Mouse (Mus musculus) kidney, embryonic 14.5 days (tissue): ENCODE data around the gene Apela. TPM values are rescaled to one million over a fixed set of nuclear protein-coding genes. Genes with fewer than 3 reads are reported as not detected.
"Not testable (repeated sequence)": the region's sequence is repeated elsewhere in the genome, so short reads cannot be mapped to it uniquely, and the experiment has no call there.

ENCODE experiments used
- ATAC-seq: fragments of 200-750 bp; cut with Nextera tagmentation; 2 replicates; pipeline ENCODE4 v1.8.0; 2017; ENCODE audit warnings: moderate number of reproducible peaks, mild to moderate bottlenecking, moderate TSS enrichment, moderate library complexity; ENCODE audit not compliant: low FRiP score, low TSS enrichment
- H3K27ac ChIP-seq: fragments of 300-500 bp; sonication (generic); 2 replicates; pipeline ENCODE4 v1.5.1; 2014; ENCODE audit warnings: low read depth, mild to moderate bottlenecking, low read length, moderate library complexity, mixed read lengths
- H3K27me3 ChIP-seq: fragments of 300-500 bp; sonication (generic); 2 replicates; pipeline ENCODE4 v1.6.1; 2014; ENCODE audit warnings: mild to moderate bottlenecking, low read length; ENCODE audit not compliant: control insufficient read depth, insufficient read depth
- H3K36me3 ChIP-seq: fragments of 300-500 bp; sonication (generic); 2 replicates; pipeline ENCODE4 v1.6.1; 2014; ENCODE audit warnings: low read length, mixed read lengths; ENCODE audit not compliant: control insufficient read depth, insufficient read depth
- H3K4me1 ChIP-seq: fragments of 300-500 bp; sonication (generic); 2 replicates; pipeline ENCODE4 v1.6.1; 2014; ENCODE audit warnings: low read length, mixed read lengths; ENCODE audit not compliant: control insufficient read depth, insufficient read depth
- H3K4me2 ChIP-seq: fragments of 300-500 bp; sonication (generic); replicated peaks from 2 replicates; pipeline ENCODE4 v1.6.1; 2014; ENCODE audit warnings: low read depth, mild to moderate bottlenecking, low read length
- H3K4me3 ChIP-seq: fragments of 300-500 bp; sonication (generic); 2 replicates; pipeline ENCODE4 v1.5.1; 2014; ENCODE audit warnings: mild to moderate bottlenecking, low read length
- H3K9ac ChIP-seq: fragments of 300-500 bp; sonication (generic); 2 replicates; pipeline ENCODE4 v1.6.1; 2014; ENCODE audit warnings: low read depth, mild to moderate bottlenecking, low read length, moderate library complexity
- H3K9me3 ChIP-seq: fragments of 300-500 bp; sonication (generic); 2 replicates; pipeline ENCODE4 v1.6.1; 2016; ENCODE audit warnings: low read length; ENCODE audit not compliant: control insufficient read depth
- WGBS: fragments of 180-500 bp; shearing (Covaris S2); extraction: QIAGEN DNeasy Blood & Tissue Kit; methylation state at CpG from one replicate; pipeline ENCODE4 v1.1.7; 2014; 5-methylcytosine and 5-hydroxymethylcytosine counted together
- polyA plus RNA-seq: library from polyadenylated mRNA; unstranded; fragments of >200 nt; fragmentation: Nextera tagmentation; extraction: Ambion mirVana; gene quantifications from 2 replicates; pipeline ENCODE4 v1.2.1, GENCODE M21; 2014

Apela gene
- polyA plus RNA-seq, 1 experiment from 2014 or later, result 11.3 TPM

DNA sequence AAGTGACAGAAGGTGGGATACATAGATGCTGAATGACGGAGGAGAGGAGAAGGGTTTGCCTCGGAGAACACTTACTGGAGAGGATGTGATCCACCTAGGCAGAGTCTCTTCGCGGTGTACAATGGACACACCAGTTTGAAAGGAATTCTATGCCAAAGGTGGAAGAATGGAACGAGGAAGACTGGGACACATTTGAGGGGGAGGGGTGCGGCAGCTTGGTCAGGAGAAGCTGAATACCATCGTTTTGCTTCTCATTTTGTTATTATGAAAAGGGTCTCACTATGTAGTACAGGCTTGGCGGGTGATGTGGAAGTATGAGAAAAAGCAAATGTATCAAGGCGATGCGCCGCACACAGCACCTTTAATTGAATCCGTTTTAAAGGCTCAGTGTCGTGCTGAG, 4.1 kb downstream of the Apela start:
- 85% methylated on average over 13 of the region's 13 CpGs for WGBS
- no peak for ATAC-seq
- H3K4me3 ChIP-seq, result no peak overlapping the region

GRCm38 (mm10) chr8:65032107-65032506, 5.0 kb downstream of the Apela start:
- H3K4me1 ChIP-seq, result no peaks in the 10 kb centered on the region
- WGBS, result 100% methylated on average over 1 of the region's 1 CpGs
- no peak overlapping the region for H3K27ac ChIP-seq
- no peaks in the 10 kb centered on the region for H3K27me3 ChIP-seq
- H3K4me2 ChIP-seq, result no peak overlapping the region
- no peak overlapping the region for H3K4me3 ChIP-seq
- no peak for ATAC-seq
- no peak overlapping the region for H3K9ac ChIP-seq
- no peaks in the 10 kb centered on the region for H3K36me3 ChIP-seq
- H3K9me3 ChIP-seq, result no peaks in the 10 kb centered on the region

More for the DNA sequence above, 4.1 kb downstream of the Apela start:
- no peaks in the 10 kb centered on the region for H3K4me1 ChIP-seq
- no peaks in the 10 kb centered on the region for H3K9me3 ChIP-seq
- no peaks in the 10 kb centered on the region for H3K36me3 ChIP-seq
- no peak overlapping the region for H3K9ac ChIP-seq
- no peak overlapping the region for H3K27ac ChIP-seq
- H3K4me2 ChIP-seq, result no peak overlapping the region
- no peaks in the 10 kb centered on the region for H3K27me3 ChIP-seq

DNA sequence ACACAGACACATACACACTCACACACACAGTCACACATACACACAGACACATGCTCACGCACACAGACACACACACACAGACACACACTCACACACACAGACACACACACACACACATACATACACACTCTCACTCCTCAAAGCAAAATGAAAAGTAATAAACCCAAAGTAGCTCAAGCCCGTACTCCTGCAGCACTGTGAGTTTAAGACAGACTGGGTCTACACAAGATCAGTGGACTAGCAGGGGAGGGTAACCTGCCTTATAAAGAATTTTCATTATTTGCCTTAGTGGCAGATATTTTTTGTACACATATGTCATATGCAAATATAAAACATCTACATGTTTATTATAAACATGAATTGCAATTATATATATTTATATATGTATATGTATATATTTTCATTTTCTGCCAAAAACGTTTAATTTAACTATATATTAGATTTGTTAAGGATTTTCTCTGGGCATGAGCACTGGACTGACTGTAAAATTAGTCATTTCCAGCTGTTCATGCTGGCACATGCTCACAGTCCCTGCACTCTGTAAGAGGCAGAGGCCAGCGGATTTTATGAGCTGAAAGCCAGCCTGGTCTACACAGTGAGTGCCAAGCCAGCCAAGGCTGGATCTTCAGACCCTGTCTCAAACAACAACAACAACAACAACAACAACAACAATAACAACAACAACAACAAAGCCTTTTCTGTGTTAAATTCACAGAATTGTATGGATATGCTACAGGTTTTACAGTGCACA, 6.2 kb downstream of the Apela start:
- 78% methylated on average over 4 of the region's 4 CpGs for WGBS
- no peaks in the 10 kb centered on the region for H3K36me3 ChIP-seq
- no peaks in the 10 kb centered on the region for H3K27me3 ChIP-seq
- H3K27ac ChIP-seq, result no peak overlapping the region
- no peak for ATAC-seq
- no peaks in the 10 kb centered on the region for H3K9me3 ChIP-seq
- no peak overlapping the region for H3K4me3 ChIP-seq
- H3K4me2 ChIP-seq, result no peak overlapping the region
- H3K9ac ChIP-seq, result no peak overlapping the region
- no peaks in the 10 kb centered on the region for H3K4me1 ChIP-seq

- H3K27ac ChIP-seq, result no peak overlapping the region
- no peak overlapping the region for H3K9ac ChIP-seq
- no peaks in the 10 kb centered on the region for H3K36me3 ChIP-seq
- no peak overlapping the region for H3K4me2 ChIP-seq
- no peak for ATAC-seq
- H3K4me1 ChIP-seq, result no peaks in the 10 kb centered on the region
- H3K27me3 ChIP-seq, result no peaks in the 10 kb centered on the region
- H3K4me3 ChIP-seq, result no peak overlapping the region
- 72% methylated on average over 4 of the region's 4 CpGs for WGBS
- H3K9me3 ChIP-seq, result no peaks in the 10 kb centered on the region
Measured at GRCm38 (mm10) chr8:65029776-65030175, 7.4 kb downstream of the Apela start.

DNA sequence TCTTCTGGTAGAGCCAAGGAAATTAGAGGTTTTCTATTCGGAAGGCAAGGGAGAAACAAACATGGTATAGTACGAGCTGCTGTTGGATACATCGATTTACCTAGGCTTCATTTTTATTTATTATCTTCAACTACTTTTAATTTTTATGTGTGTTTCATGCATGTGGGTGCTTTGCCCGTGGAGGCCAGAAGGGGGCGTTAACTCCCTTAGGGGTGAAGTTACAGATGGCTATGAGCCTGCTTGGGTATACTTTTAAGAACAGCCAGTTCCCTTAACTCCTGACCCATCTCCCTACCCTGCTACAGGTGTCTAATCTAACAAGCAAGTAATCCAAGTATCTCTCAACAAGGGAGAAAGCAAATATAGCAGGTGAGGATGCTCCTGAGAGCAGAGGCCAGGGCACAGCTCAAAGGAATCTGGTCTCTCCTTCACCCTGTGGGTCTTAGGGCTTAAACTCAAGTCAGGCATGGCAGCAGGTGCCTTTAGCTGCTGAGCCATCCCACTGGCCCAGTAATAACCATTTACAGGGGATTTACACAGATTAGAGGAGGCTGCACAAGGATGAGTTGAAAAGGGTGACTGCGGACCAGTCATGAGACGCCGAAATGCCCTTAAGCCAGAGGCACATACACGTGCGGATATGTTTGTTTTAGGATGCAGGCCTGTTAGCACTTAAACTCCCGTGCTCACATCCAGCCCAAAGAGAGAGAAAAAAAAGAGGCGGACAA, 8.0 kb downstream of the Apela start:
- no peak overlapping the region for H3K9ac ChIP-seq
- no peaks in the 10 kb centered on the region for H3K4me1 ChIP-seq
- no peaks in the 10 kb centered on the region for H3K36me3 ChIP-seq
- no peak overlapping the region for H3K27ac ChIP-seq
- no peaks in the 10 kb centered on the region for H3K27me3 ChIP-seq
- no peak for ATAC-seq
- no peak overlapping the region for H3K4me3 ChIP-seq
- no peak overlapping the region for H3K4me2 ChIP-seq
- H3K9me3 ChIP-seq, result no peaks in the 10 kb centered on the region
- WGBS, result 85% methylated on average over 12 of the region's 12 CpGs

DNA sequence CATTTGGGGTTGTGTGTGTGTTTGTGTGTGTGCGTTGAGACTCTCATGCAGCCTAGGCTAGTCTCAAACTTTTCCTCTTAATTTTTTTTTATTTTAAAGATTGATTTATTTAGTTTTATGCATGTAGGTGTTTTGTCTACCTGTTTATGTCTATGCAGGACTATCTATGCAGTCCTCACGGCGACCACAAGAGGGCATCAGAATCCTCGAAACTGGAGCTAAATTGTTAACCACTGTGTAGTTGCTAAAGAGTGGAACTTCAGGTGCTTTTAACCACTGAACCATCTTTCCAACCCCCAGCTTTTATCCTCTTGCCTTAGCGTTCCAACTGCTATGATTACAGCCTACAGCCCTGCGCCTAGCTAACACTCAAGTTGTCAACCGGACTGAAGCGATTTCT, 14.7 kb downstream of the Apela start:
- Histone ChIP-seq H3K27ac (no peak overlapping the region), H3K9ac (no peak overlapping the region), H3K9me3 (no peaks in the 10 kb centered on the region), H3K36me3 (no peaks in the 10 kb centered on the region), H3K4me1 (no peaks in the 10 kb centered on the region), H3K4me2 (no peak overlapping the region), H3K4me3 (no peak overlapping the region), H3K27me3 (no peaks in the 10 kb centered on the region)
- 47% methylated on average over 8 of the region's 8 CpGs for WGBS
- no peak for ATAC-seq

- Histone ChIP-seq H3K9me3 (no peaks in the 10 kb centered on the region), H3K9ac (no peak within 1 kb of the TSS), H3K4me3 (no peak within 1 kb of the TSS), H3K36me3 (no peaks in the 10 kb centered on the region), H3K4me1 (no peaks in the 10 kb centered on the region), H3K27ac (no peak within 1 kb of the TSS), H3K4me2 (no peak within 1 kb of the TSS), H3K27me3 (no peaks in the 10 kb centered on the region)
- 86% methylated on average over 8 of the region's 8 CpGs for WGBS
- ATAC-seq, result no peak
Measured at GRCm38 (mm10) chr8:65018423-65018822, 18.7 kb downstream of the Apela start, which contains the start of the genes Trim61 and Trim60. Gene Trim61, minus strand, starts transcription at chr8:65018523. Gene Trim60, minus strand, starts transcription at chr8:65018584.

GRCm38 (mm10) chr8:65007616-65008015, 29.5 kb downstream of the Apela start:
- ATAC-seq, H3K9me3 ChIP-seq, H3K4me2 ChIP-seq, H3K27me3 ChIP-seq, H3K27ac ChIP-seq, H3K4me3 ChIP-seq, H3K36me3 ChIP-seq, H3K4me1 ChIP-seq, H3K9ac ChIP-seq: not testable (repeated sequence)
- 81% methylated on average over 6 of the region's 6 CpGs for WGBS

- Histone ChIP-seq H3K4me1 (no peaks in the 10 kb centered on the region), H3K36me3 (no peaks in the 10 kb centered on the region), H3K4me2 (no peak overlapping the region), H3K27me3 (no peaks in the 10 kb centered on the region), H3K4me3 (no peak overlapping the region), H3K27ac (no peak overlapping the region), H3K9ac (no peak overlapping the region), H3K9me3 (no peaks in the 10 kb centered on the region)
- no peak for ATAC-seq
- WGBS, result 85% methylated on average over 4 of the region's 4 CpGs
Measured at GRCm38 (mm10) chr8:64998806-64999365, 38.2 kb downstream of the Apela start.
